Mouse (Mus musculus) embryonic facial prominence, embryonic 15.5 days (tissue): Measurements from ENCODE around the gene 4931414P19Rik. TPM values are rescaled to one million over a fixed set of nuclear protein-coding genes. Genes with fewer than 3 reads are reported as not detected.

Experiments
- microRNA counts: library from miRNA; unstranded; fragments of <30 nt; microRNA quantifications from one replicate; lab custom pipeline; 2016
- microRNA-seq: library from miRNA; unstranded; fragments of <30 nt; microRNA quantifications from one replicate; pipeline ENCODE4, GENCODE M21; 2016; ENCODE audit warnings: borderline number of aligned reads
- polyA plus RNA-seq: library from polyadenylated mRNA; unstranded; fragments of >200 nt; fragmentation: Nextera tagmentation; extraction: Ambion mirVana; gene quantifications from 2 replicates; pipeline ENCODE4 v1.2.1, GENCODE M21; 2015

Gene 4931414P19Rik
- polyA plus RNA-seq, 1 experiment from 2014 or later: 9.3 TPM

MicroRNA genes within 50 kb of the gene (microRNA counts, 519-probe panel; counts per million panel counts)
- microRNA mmu-miR-686 (lab: Ali Mortazavi, UCI): not detected

Small RNA genes within 50 kb of the gene (microRNA-seq; reads per million reads assigned to microRNA genes)
- not detected for gene Mir686
- gene Mir6948: not detected

Other genes starting within 250 kb of the 4931414P19Rik start
- 39.1 and 44.4 TPM in 2 replicates for gene Oxa1l, start 245.2 kb downstream of the 4931414P19Rik start, polyA plus RNA-seq
- 8.1 and 9.3 TPM in 2 replicates for gene Slc7a7, start 188.2 kb downstream of the 4931414P19Rik start, polyA plus RNA-seq
- gene Mrpl52, start 179.1 kb downstream of the 4931414P19Rik start, polyA plus RNA-seq: 228 and 231 TPM in 2 replicates
- 253 and 259 TPM in 2 replicates for gene Mmp14, start 174.4 kb downstream of the 4931414P19Rik start, polyA plus RNA-seq
- 48.1 and 49.3 TPM in 2 replicates for gene Lrp10, start 141.9 kb downstream of the 4931414P19Rik start, polyA plus RNA-seq
- 3.4 and 3.9 TPM in 2 replicates for gene Rem2, start 129.9 kb downstream of the 4931414P19Rik start, polyA plus RNA-seq
- 71.2 and 74.9 TPM in 2 replicates for gene Prmt5, start 88.5 kb downstream of the 4931414P19Rik start, polyA plus RNA-seq
- gene Haus4, start 51.4 kb downstream of the 4931414P19Rik start, polyA plus RNA-seq: 49.8 and 52.3 TPM in 2 replicates
- 49.4 and 60.2 TPM in 2 replicates for gene Ajuba, start 28.4 kb downstream of the 4931414P19Rik start, polyA plus RNA-seq
- gene Psmb5, start 12.0 kb upstream of the 4931414P19Rik start, polyA plus RNA-seq: 364 and 368 TPM in 2 replicates
- 0.16 TPM in 1 of 2 replicates, not detected in the other for gene Psmb11, start 15.4 kb upstream of the 4931414P19Rik start, polyA plus RNA-seq
- gene Gm17606, start 35.0 kb upstream of the 4931414P19Rik start, polyA plus RNA-seq: not detected in 2 replicates
- gene Cdh24, start 35.4 kb upstream of the 4931414P19Rik start, polyA plus RNA-seq: 4.5 and 4.8 TPM in 2 replicates
- 74.2 and 75.5 TPM in 2 replicates for gene 1700123O20Rik, start 80.2 kb upstream of the 4931414P19Rik start, polyA plus RNA-seq
- gene Acin1, start 80.9 kb upstream of the 4931414P19Rik start, polyA plus RNA-seq: 130 and 132 TPM in 2 replicates
- gene Gm29776, start 92.8 kb upstream of the 4931414P19Rik start, polyA plus RNA-seq: 0.23 and 0.28 TPM in 2 replicates
- gene Cebpe, start 106.2 kb upstream of the 4931414P19Rik start, polyA plus RNA-seq: not detected in 2 replicates
- 6.5 and 6.8 TPM in 2 replicates for gene Slc7a8, start 176.0 kb upstream of the 4931414P19Rik start, polyA plus RNA-seq
- not detected in 2 replicates for gene Rnf212b, start 208.1 kb upstream of the 4931414P19Rik start, polyA plus RNA-seq